ENCODE assay signal across 22 mouse cellular contexts in genomic region chr13:93782823-93783222, GRCm38 (mm10). TPM values are rescaled to one million over a fixed set of nuclear protein-coding genes. Genes with fewer than 3 reads are reported as not detected.
A peak's percentile ranks its signal among the peaks of the same experiment; 100 is the strongest.
DNase-seq lines count a peak whose midpoint lies in the region; ATAC-seq lines count a peak whose summit lies in the region.
"Had no signal": no experiment of that assay in that cellular context is flagged by ENCODE, and none has a peak within 500 bp of the region (broad histone marks: within the 10 kb centered on the region; RNA-seq: fewer than 3 reads in every experiment).

No protein-coding gene starts in this region.

- 0 out of 2 replicates have a peak, but pooled peaks cover 3% of the 10 kb centered on the region for H3K9me3 ChIP-seq in heart, embryonic 12.5 days (replicated peaks)
- H3K9me3 ChIP-seq in forebrain, embryonic 12.5 days: no peaks in the 10 kb centered on the region
- H3K9me3 ChIP-seq: embryonic facial prominence, embryonic 15.5 days; hindbrain, embryonic 12.5 days had no signal

- H3K4me1 ChIP-seq in heart, embryonic 12.5 days (replicated peaks): no peaks in the 10 kb centered on the region
- H3K4me1 ChIP-seq in forebrain, embryonic 12.5 days: no peaks in the 10 kb centered on the region
- H3K4me1 ChIP-seq: hindbrain, embryonic 12.5 days had no signal

- no peak overlapping the region for H3K27ac ChIP-seq in heart, embryonic 12.5 days (ENCODE audit: poor library complexity, severe bottlenecking)
- no peak overlapping the region for H3K27ac ChIP-seq in forebrain, embryonic 12.5 days
- H3K27ac ChIP-seq: embryonic facial prominence, embryonic 15.5 days; heart, embryonic 13.5 days; hindbrain, embryonic 12.5 days had no signal

- no peak overlapping the region for H3K9ac ChIP-seq in heart, embryonic 12.5 days
- H3K9ac ChIP-seq in forebrain, embryonic 12.5 days: no peak overlapping the region
- H3K9ac ChIP-seq: embryonic facial prominence, embryonic 15.5 days; heart, embryonic 13.5 days; hindbrain, embryonic 12.5 days had no signal

- WGBS in heart, embryonic 12.5 days: 78% methylated on average over 5 of the region's 5 CpGs
- WGBS in forebrain, embryonic 12.5 days: 92% methylated on average over 5 of the region's 5 CpGs

- H3K4me3 ChIP-seq in heart, embryonic 12.5 days: no peak overlapping the region
- no peak overlapping the region for H3K4me3 ChIP-seq in forebrain, embryonic 12.5 days (replicated peaks)
- H3K4me3 ChIP-seq: embryonic facial prominence, embryonic 15.5 days; erythroblast, embryonic 14.5 days; heart, embryonic 13.5 days; hindbrain, embryonic 12.5 days had no signal

- peak; percentile 86 for DNase-seq in heart, adult 11 months
- no peak for DNase-seq in cerebellum, postnatal 36 days
- no peak for DNase-seq in neural tube, embryonic 10.5 days (ENCODE audit: extremely low spot score, low spot score)
- DNase-seq: adrenal gland, postnatal 25 days; cerebellum, adult 11 months; cerebellum, adult 8-10 months; embryo, embryonic 11 days; gastrocnemius, postnatal 10 days; heart, postnatal 4 days had no signal

- no peak overlapping the region for H3K4me2 ChIP-seq in heart, embryonic 12.5 days
- no peak overlapping the region for H3K4me2 ChIP-seq in forebrain, embryonic 12.5 days
- H3K4me2 ChIP-seq: embryonic facial prominence, embryonic 15.5 days; heart, embryonic 13.5 days; hindbrain, embryonic 12.5 days had no signal

- H3K27me3 ChIP-seq in heart, embryonic 12.5 days (replicated peaks): no peaks in the 10 kb centered on the region; the same call in 1 of the 2 replicates
- no peaks in the 10 kb centered on the region for H3K27me3 ChIP-seq in forebrain, embryonic 12.5 days
- H3K27me3 ChIP-seq: embryonic facial prominence, embryonic 15.5 days; heart, embryonic 13.5 days; hindbrain, embryonic 12.5 days; Patski had no signal

- ATAC-seq in heart, embryonic 12.5 days (ENCODE audit: insufficient number of reproducible peaks, low FRiP score): no peak
- peak; percentile 65 for ATAC-seq in common myeloid progenitor, adult 5-6 weeks (replicated peaks; ENCODE audit: low read depth, poor library complexity, severe bottlenecking)
- peak; percentile 50 for ATAC-seq in megakaryocyte progenitor cell, adult 5-6 weeks (replicated peaks; ENCODE audit: poor library complexity)
- no peak for ATAC-seq in forebrain, embryonic 12.5 days (ENCODE audit: low FRiP score)
- ATAC-seq: activated CD4-positive, CD25-positive, alpha-beta regulatory T cell, adult 4 months; forebrain, embryonic 16.5 days; hindbrain, embryonic 16.5 days; inflammation-experienced regulatory T-cells, adult 6 months; Patski had no signal

- no peaks in the 10 kb centered on the region for H3K36me3 ChIP-seq in heart, embryonic 12.5 days
- no peaks in the 10 kb centered on the region for H3K36me3 ChIP-seq in forebrain, embryonic 12.5 days (replicated peaks)
- H3K36me3 ChIP-seq: embryonic facial prominence, embryonic 15.5 days; heart, embryonic 13.5 days; hindbrain, embryonic 12.5 days had no signal

RNA-seq across cellular contexts. Expression of gene Arsb, which starts 11.4 kb away (rescaled TPM):
- polyA plus RNA-seq in heart, embryonic 12.5 days (2016; fragmentation: Nextera tagmentation; extraction: Ambion mirVana): 7.6 and 8.1 TPM in 2 replicates
- total RNA-seq in common myeloid progenitor, adult 5-6 weeks (2017): 7.6 and 10.2 TPM in 2 replicates
- 157 TPM in 2 replicates for total RNA-seq in megakaryocyte progenitor cell, adult 5-6 weeks (2015)
- 32.4 and 33.8 TPM in 2 replicates for total RNA-seq in megakaryocyte progenitor cell, adult 5-6 weeks (2017)
- polyA plus RNA-seq in forebrain, embryonic 12.5 days (2016; fragmentation: Nextera tagmentation; extraction: Ambion mirVana): 7.2 and 7.3 TPM in 2 replicates

Comparison
In these comparisons a context has a peak if more than half of its experiments do, and no peak if none do; other contexts are left out.
1. ATAC-seq: peak in common myeloid progenitor, adult 5-6 weeks (single experiment) and megakaryocyte progenitor cell, adult 5-6 weeks (single experiment); none in heart, embryonic 12.5 days (single experiment) and forebrain, embryonic 12.5 days (single experiment).